Mouse (Mus musculus) heart, embryonic 10.5 days (tissue): ENCODE data around the gene Tmem235. TPM values are rescaled to one million over a fixed set of nuclear protein-coding genes. Genes with fewer than 3 reads are reported as not detected.
A peak's percentile ranks its signal among the peaks of the same experiment; 100 is the strongest.

Experiments
- DNase-seq: peaks from one replicate; pipeline ENCODE4 v3.0.0-alpha.2; 2017; ENCODE audit warnings: low spot score
- H3K27ac ChIP-seq: fragments of 300-500 bp; sonication (generic); 2 replicates; pipeline ENCODE4 v1.5.1; 2016; ENCODE audit warnings: mild to moderate bottlenecking
- H3K27me3 ChIP-seq: fragments of 300-500 bp; sonication (generic); 2 replicates; pipeline ENCODE4 v1.6.1; 2016; ENCODE audit warnings: mild to moderate bottlenecking; ENCODE audit not compliant: poor library complexity, insufficient read depth, severe bottlenecking
- H3K36me3 ChIP-seq: fragments of 300-500 bp; sonication (generic); 2 replicates; pipeline ENCODE4 v1.6.1; 2016; ENCODE audit warnings: mild to moderate bottlenecking, moderate library complexity
- H3K4me1 ChIP-seq: fragments of 300-500 bp; sonication (generic); 2 replicates; pipeline ENCODE4 v1.6.1; 2016; ENCODE audit warnings: mild to moderate bottlenecking
- H3K4me3 ChIP-seq: fragments of 300-500 bp; sonication (generic); 2 replicates; pipeline ENCODE4 v1.5.1; 2016; ENCODE audit warnings: mild to moderate bottlenecking, moderate library complexity
- H3K9me3 ChIP-seq: fragments of 300-500 bp; sonication (generic); 2 replicates; pipeline ENCODE4 v1.6.1; 2016; ENCODE audit warnings: mild to moderate bottlenecking, moderate library complexity
- WGBS: fragments of 180-500 bp; shearing (Covaris S2); methylation state at CpG from one replicate; pipeline ENCODE4 v1.1.7; 2016; 5-methylcytosine and 5-hydroxymethylcytosine counted together
- polyA plus RNA-seq: library from polyadenylated mRNA; unstranded; fragments of >200 nt; fragmentation: Nextera tagmentation; extraction: Ambion mirVana; gene quantifications from 2 replicates; pipeline ENCODE4 v1.2.1, GENCODE M21; 2016

Gene Tmem235
- polyA plus RNA-seq, 1 experiment from 2014 or later: not detected

DNA sequence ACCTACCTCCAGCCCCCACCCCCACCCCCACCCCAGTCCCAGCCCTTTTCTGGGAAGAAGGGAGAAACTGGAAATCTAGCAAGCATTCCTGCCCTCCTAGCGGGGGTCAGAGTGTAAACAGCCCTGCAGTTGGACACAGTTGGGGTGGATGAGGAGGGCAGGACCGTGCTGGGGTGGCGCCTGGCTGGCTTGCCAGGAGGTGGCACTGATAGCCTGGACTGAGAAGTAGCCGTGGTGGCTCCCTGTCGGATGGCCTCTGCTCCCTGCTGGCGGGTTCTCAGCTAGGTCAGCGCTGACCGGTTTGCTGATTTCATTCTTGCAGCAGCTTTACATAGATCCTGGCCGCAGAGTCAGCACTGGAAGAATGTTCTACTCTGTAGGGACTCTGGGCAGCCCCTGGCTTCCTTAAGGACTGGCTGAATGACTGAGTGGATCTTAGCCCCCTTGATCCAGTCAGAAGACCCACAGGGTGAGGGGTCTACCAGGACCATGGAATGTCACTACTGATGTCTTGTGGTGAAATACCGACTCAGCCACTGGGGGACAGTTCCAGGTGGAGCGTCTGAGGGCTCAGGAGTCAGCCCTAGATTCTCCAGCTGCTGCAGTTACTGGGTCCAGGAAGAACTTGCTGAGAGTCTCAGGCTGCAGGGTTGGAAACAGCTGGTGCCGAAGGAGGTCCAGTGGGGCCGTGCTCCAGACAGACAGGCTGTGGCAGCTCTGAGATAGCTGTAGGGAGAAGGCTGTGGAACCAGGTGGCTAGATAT is 30.1 kb downstream of the Tmem235 start:
- no peak for DNase-seq
- Histone ChIP-seq H3K27me3 (peaks cover 70% of the 10 kb centered on the region), H3K9me3 (no peaks in the 10 kb centered on the region), H3K4me1 (peaks cover 50% of the 10 kb centered on the region), H3K27ac (peak overlapping the region; percentile 80), H3K36me3 (no peaks in the 10 kb centered on the region), H3K4me3 (peak overlapping the region; percentile 51)
- WGBS: 13% methylated on average over 13 of the region's 13 CpGs

- H3K27ac ChIP-seq: no peak overlapping the region
- WGBS: 90% methylated on average over 19 of the region's 19 CpGs
- H3K4me1 ChIP-seq: peaks cover 52% of the 10 kb centered on the region
- no peak for DNase-seq
- H3K36me3 ChIP-seq: no peaks in the 10 kb centered on the region
- H3K4me3 ChIP-seq: no peak overlapping the region
- H3K9me3 ChIP-seq: no peaks in the 10 kb centered on the region
- peaks cover 64% of the 10 kb centered on the region for H3K27me3 ChIP-seq
These were observed 31.1 kb downstream of the Tmem235 start for GRCm38 (mm10) chr11:117891581-117892175.

DNA sequence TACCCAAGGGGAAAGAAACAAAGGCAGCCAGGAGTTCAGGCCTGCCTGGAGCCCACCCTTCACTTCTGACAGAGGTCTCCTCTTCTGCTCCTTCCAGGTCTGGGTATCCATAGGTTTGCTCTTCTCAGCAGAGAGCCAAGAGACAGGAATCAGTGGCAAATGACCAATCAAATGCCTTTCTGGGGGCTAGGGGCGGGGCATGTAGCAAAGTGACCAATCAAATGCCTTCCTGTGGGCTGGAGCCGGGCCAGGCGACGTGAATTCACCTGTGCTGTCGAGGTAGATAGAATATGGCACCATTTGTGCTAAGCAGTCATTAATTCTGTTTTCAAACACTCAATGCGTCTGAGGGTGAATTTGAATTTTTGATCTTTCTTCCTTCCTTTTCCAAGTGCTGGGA is 31.6 kb downstream of the Tmem235 start:
- Histone ChIP-seq H3K27ac (no peak overlapping the region), H3K9me3 (no peaks in the 10 kb centered on the region), H3K4me1 (peaks cover 54% of the 10 kb centered on the region), H3K27me3 (peaks cover 61% of the 10 kb centered on the region), H3K4me3 (no peak overlapping the region), H3K36me3 (no peaks in the 10 kb centered on the region)
- 47% methylated on average over 6 of the region's 6 CpGs for WGBS
- DNase-seq: no peak

GRCm38 (mm10) chr11:117894676-117895075 is 34.1 kb downstream of the Tmem235 start:
- 49% methylated on average over 10 of the region's 10 CpGs for WGBS
- H3K4me3 ChIP-seq: no peak overlapping the region
- H3K4me1 ChIP-seq: peaks cover 38% of the 10 kb centered on the region
- H3K27ac ChIP-seq: no peak overlapping the region
- no peaks in the 10 kb centered on the region for H3K9me3 ChIP-seq
- peaks cover 43% of the 10 kb centered on the region for H3K27me3 ChIP-seq
- DNase-seq: no peak
- no peaks in the 10 kb centered on the region for H3K36me3 ChIP-seq

DNA sequence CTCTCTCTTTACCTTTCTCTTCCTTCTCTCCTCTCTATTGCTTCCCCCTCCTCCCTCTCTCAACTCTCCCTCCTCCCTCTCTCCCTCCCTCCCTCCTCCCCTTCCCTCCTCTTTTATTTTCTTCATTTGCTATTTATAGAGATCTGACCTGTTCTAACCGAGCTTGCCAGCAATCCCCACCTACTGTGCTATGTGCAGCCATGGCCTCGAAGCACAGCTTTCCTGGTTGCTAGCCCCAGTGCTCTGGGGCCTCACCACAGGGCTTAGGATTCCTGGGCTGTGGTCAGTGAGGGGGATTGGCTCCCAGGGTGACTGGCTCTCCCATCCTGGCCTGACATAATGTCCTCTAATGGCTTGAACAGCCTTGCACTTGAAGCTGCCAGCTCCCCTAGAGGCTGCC is 36.0 kb downstream of the Tmem235 start:
- Histone ChIP-seq H3K27ac (0 out of 2 replicates have a peak overlapping the region, but pooled peaks have one; percentile 22), H3K4me1 (peaks cover 20% of the 10 kb centered on the region), H3K36me3 (no peaks in the 10 kb centered on the region), H3K4me3 (no peak overlapping the region; the same call in 1 of the 2 replicates), H3K9me3 (0 out of 2 replicates have a peak, but pooled peaks cover 4% of the 10 kb centered on the region), H3K27me3 (peaks cover 26% of the 10 kb centered on the region)
- DNase-seq: no peak
- WGBS: 41% methylated on average over 2 of the region's 2 CpGs

GRCm38 (mm10) chr11:117902282-117902681 is 41.7 kb downstream of the Tmem235 start:
- H3K27me3 ChIP-seq: 0 out of 2 replicates have a peak, but pooled peaks cover 3% of the 10 kb centered on the region
- WGBS: 56% methylated on average over 2 of the region's 2 CpGs
- H3K27ac ChIP-seq: no peak overlapping the region
- peaks cover 3% of the 10 kb centered on the region; the same call in 1 of the 2 replicates for H3K4me1 ChIP-seq
- H3K36me3 ChIP-seq: no peaks in the 10 kb centered on the region
- H3K4me3 ChIP-seq: no peak overlapping the region
- no peak for DNase-seq
- H3K9me3 ChIP-seq: 0 out of 2 replicates have a peak, but pooled peaks cover 4% of the 10 kb centered on the region

DNA sequence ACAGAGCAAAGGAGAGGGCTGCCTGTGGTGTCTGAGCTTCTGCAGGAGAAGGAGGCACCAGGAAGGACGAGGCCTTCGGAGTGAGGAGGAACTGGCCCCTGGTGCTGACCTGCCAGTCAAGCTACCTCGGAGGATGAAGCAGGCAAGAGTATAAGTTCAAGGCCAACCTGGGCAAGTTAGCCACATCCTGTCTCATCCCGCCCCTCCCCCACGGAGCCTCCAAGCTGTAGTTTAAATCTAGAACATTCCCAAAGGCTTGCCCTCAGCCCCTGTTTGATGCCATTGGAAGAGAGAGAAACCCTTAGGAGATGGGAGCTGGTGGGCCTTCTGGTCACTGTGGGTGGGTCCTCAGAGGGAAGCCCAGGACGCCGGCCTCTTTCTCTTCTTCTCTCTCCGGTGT is 43.9 kb downstream of the Tmem235 start:
- DNase-seq: no peak
- H3K4me1 ChIP-seq: peaks cover 3% of the 10 kb centered on the region; the same call in 1 of the 2 replicates
- H3K27ac ChIP-seq: no peak overlapping the region
- H3K36me3 ChIP-seq: no peaks in the 10 kb centered on the region
- H3K27me3 ChIP-seq: 0 out of 2 replicates have a peak, but pooled peaks cover 3% of the 10 kb centered on the region
- WGBS: 81% methylated on average over 8 of the region's 8 CpGs
- no peak overlapping the region for H3K4me3 ChIP-seq
- 0 out of 2 replicates have a peak, but pooled peaks cover 4% of the 10 kb centered on the region for H3K9me3 ChIP-seq

DNA sequence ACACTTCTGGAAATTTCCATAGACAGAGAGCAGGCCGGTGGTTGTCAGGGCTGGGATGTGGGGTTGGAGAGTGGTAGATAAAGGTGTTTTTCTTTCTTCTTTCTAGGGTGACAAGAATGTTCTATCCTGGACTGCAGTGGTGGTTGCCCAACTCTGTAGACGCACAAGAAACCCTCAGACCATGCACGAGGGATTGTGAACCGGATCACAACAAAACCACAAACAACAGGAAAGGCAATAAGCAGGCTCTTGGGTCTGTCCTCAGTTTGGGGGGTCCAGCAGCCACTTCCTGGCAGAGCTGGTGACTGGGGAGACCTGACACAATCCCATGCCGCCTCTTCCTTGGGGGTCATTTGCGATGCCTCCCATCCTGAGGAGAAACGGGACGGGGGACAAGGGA is 48.8 kb downstream of the Tmem235 start:
- peaks cover 23% of the 10 kb centered on the region for H3K4me1 ChIP-seq
- no peak for DNase-seq
- peaks cover 4% of the 10 kb centered on the region; the same call in 1 of the 2 replicates for H3K27me3 ChIP-seq
- H3K27ac ChIP-seq: 0 out of 2 replicates have a peak overlapping the region, but pooled peaks have one; percentile 4
- H3K36me3 ChIP-seq: no peaks in the 10 kb centered on the region
- WGBS: 78% methylated on average over 8 of the region's 8 CpGs
- H3K4me3 ChIP-seq: no peak overlapping the region
- no peaks in the 10 kb centered on the region for H3K9me3 ChIP-seq

- 0 out of 2 replicates have a peak, but pooled peaks cover 2% of the 10 kb centered on the region for H3K36me3 ChIP-seq
- peaks cover 26% of the 10 kb centered on the region for H3K4me1 ChIP-seq
- peak overlapping the region; percentile 42 for H3K4me3 ChIP-seq
- WGBS: 32% methylated on average over 13 of the region's 13 CpGs
- no peaks in the 10 kb centered on the region; the same call in 1 of the 2 replicates for H3K9me3 ChIP-seq
- DNase-seq: peak; percentile 90
- H3K27ac ChIP-seq: peak overlapping the region; percentile 38
- H3K27me3 ChIP-seq: peaks cover 14% of the 10 kb centered on the region; the same call in 1 of the 2 replicates
These were observed 52.3 kb downstream of the Tmem235 start for GRCm38 (mm10) chr11:117912684-117913352.

DNA sequence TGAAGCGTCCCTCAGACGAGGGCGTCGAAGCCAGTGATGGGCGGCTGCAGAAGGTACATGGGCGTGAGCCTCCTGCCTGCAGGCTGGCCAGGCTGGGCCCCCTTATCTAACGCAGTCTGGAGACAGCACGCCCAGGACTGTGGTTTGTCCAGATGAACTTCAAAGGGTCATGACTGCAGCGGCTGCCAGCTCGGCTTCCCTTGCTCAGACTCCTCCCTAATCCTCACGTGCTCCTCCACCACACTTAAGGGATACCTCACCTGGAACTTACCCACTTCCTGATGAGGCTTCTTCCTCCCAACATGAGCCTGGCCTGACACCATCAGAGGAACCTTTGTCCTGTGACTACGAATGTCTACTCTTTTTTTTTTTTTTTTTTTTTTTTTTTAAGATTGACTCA is 54.0 kb downstream of the Tmem235 start:
- Histone ChIP-seq H3K9me3 (no peaks in the 10 kb centered on the region; the same call in 1 of the 2 replicates), H3K27me3 (peaks cover 21% of the 10 kb centered on the region; the same call in 1 of the 2 replicates), H3K36me3 (0 out of 2 replicates have a peak, but pooled peaks cover 2% of the 10 kb centered on the region), H3K4me1 (peaks cover 33% of the 10 kb centered on the region), H3K27ac (peak overlapping the region; percentile 79), H3K4me3 (no peak overlapping the region)
- 18% methylated on average over 12 of the region's 12 CpGs for WGBS
- DNase-seq: peak; percentile 95
